Mouse (Mus musculus): ENCODE data around the gene Rnf144b.

Gene Rnf144b

DNA sequence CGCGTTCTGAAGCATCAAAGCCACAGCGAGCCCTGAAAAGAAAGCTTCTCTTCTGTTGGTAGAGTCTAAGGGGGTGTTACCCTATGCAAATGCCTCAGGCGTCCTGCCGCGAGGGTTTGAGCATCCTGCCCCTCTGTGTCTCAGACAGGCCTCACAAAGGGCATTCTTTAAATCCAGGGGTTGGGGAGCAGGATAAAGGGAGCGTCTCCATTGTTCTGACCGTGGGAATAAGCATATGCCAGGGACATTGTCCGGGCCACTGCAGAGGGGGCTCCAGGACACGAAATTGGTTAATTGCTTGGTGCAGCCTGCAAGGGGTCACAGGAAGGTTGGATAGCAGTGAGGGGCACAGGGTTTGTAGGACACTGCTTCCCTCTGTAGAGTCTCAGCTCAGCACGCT, 151.0 kb downstream of the Rnf144b start:
- no peak for DNase-seq

DNA sequence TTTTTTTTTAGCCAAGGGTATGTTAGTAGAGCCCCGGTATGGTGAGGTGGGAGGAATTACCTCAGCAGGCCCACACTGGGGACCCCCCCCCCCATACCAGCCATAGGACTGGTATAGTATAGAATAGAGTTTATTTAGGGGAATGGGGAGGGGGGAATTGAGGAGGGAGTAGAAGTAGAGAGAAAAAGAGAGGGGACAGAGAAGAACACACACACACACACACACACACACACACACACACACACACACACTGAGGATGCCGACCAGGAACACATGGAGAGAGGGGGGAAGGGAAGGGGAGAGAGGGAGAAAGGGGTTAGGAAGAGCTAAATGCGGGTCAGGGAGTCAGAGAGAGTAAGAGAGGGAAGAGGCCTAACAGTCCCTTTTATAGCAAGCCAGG, 151.7 kb downstream of the Rnf144b start:
- no peak for DNase-seq

DNA sequence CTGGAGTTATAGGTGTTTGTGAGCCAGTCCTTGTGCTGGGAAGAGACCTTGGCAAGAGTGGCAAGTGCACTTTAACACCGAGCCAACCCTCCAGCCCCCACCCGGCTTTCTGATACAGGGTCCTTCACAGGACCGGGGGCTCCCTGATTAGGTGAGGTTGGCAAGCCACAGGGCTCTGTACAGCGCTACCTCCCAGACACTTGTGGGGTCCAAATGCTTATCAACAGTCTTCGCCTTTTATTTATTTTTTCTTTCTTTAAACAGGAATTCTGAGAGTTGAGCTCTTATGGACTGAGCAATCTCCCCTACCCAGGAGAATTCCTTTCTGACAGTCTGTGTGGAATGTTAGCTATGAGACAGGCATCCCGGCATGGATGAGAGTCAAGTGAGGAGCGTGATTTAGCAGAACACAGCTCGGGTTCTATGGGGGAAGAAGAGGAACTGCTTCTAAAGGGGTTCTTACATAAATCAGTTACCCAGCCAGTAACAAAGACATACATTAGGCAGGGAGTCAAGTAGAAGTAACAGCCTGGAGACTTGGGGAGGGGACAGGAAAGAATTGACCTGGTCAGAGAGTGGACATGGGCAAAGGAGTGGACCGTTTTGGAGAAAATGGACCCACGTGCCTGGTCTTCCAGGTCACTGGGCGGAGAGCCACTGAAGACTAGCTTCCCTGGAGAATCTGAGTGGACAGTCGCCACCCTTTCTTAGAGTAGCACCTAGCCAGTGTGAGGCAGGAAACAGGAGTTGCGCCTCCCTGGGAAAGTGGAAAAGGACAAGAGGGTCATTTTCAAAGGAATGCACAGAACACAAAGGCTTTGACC, 154.8 kb downstream of the Rnf144b start:
- DNase-seq, result peak; percentile 42

DNA sequence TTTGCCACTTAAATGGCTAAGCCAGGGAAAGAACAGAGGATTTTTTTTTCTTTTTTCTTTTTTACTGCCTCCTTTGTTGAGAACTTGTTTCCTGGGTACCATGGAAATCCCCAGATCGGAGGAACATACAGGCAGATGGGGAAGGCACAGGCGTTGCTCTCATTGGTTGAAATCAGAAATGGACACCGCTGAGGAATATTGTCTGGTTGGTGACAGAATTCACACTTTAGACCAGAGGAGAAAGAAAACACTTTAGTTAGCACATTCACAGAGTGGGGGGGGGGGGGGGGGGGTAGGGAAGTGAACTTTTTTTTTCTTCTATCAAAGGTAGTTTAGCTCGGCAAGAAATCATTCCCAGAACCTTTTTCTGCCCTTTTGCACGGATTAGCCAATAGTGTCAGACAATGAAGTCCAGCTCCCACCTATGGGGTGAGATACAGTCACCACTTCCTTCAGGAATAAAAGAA, 155.4 kb downstream of the Rnf144b start:
- DNase-seq, result no peak

DNA sequence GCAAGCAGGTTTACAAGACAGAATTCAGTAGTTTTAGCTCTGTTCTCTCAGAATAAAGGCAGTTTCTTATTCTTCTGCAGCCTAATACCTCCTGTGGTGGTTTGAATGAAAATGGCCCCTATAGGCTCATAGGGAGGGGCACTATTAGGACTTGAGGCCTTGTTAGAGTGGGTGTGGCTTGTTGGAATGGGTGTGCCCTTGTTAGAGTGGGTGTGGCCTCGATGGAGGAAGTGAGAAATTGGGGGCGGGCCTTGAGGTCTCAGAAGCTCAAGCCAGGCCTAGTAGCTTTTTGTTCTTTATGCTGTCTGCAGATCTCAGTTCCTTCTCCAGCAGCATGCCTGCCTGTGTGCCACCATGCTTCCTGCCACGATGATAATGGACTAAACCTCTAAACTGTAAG, 159.8 kb downstream of the Rnf144b start:
- no peak for DNase-seq

DNA sequence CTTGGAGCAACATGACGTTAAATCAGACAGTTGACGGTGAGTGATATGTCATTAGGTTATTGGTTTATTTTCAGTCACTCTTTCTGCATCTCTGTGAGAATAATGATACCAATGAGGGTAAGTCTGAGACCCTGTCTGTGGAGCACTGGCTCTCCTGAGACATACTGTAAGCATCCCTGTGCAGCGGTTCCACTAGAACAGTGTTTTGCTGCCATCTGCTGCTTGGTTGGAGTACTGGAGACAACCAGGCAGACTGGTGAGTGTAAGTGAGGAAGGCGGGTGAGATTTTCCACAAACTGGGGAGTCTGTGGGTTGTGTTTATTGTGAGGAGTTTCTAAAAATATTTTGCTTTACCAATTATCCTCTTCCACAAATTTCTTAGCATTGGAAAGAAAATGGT, 166.0 kb downstream of the Rnf144b start:
- peak; percentile 86 for DNase-seq

DNA sequence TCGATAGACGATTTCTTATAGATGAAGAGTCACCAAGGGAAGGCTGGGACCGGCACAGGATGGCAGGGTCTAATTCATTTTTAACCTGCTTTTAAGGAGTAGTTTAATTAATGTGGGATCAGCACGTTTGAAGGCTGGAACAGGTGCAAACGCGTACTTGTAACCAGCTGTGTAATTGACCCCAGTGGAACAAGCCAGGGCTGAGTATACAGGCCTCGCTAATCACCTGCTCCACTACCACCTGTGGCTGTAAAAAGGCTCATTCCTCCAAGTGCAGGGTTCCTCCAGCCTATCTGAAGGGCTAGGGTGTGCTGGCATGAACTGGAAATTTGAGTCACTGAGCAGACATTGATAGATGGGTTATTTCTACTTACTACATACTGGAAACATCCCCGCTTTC, 174.0 kb downstream of the Rnf144b start:
- no peak for DNase-seq
